Mouse (Mus musculus) brain, embryonic 14.5 days (tissue): Measurements from ENCODE around the gene Ece1.

ENCODE experiments used
- CTCF ChIP-seq: fragments of 200-500 bp; IDR thresholded peaks from 2 replicates; pipeline ENCODE4 v1.5.1; 2012; ENCODE audit warnings: inconsistent platforms, mild to moderate bottlenecking, moderate library complexity, borderline replicate concordance; ENCODE audit not compliant: insufficient read depth, insufficient read length; ENCODE audit errors: extremely low read depth
- POLR2A ChIP-seq: fragments of 200-500 bp; IDR thresholded peaks from 2 replicates; pipeline ENCODE4 v1.6.1; 2012; ENCODE audit warnings: mild to moderate bottlenecking, inconsistent platforms, borderline replicate concordance; ENCODE audit not compliant: poor library complexity, insufficient read depth, insufficient read length, severe bottlenecking; ENCODE audit errors: extremely low read depth

- no peak for TF ChIP-seq CTCF
- no peak for TF ChIP-seq POLR2A
Observed at GRCm38 (mm10) chr4:137837792-137838191, 24.2 kb upstream of the Ece1 start.
